Mouse (Mus musculus) small intestine, adult 10 weeks (tissue): ENCODE measurements around the gene Gm11437. TPM values are rescaled to one million over a fixed set of nuclear protein-coding genes. Genes with fewer than 3 reads are reported as not detected.

Source experiments
- polyA plus RNA-seq: library from polyadenylated mRNA; stranded (reverse); fragments of 350-450 nt; fragmentation: Illumina TruSeq; extraction: RNeasy Lipid Tissue Mini Kit (QIAGEN cat#74804); gene quantifications from one replicate; pipeline ENCODE4 v1.2.3, GENCODE M21; 2014; ENCODE audit warnings: low replicate concordance

Gene Gm11437
- 62.0 TPM for polyA plus RNA-seq

GRCm38 (mm10) chr11:84167046-84167526 lies at the start of gene Gm11437:
TSS of gene Gm11437 (minus strand) at chr11:84167476.

GRCm38 (mm10) chr11:84128943-84129798 lies 38.1 kb downstream of the Gm11437 start, which contains the start of the genes Tada2a and Acaca:
TSS of gene Tada2a (minus strand) at chr11:84129600.
TSS of gene Acaca (plus strand) at chr11:84129672.

Other genes starting within 250 kb of the Gm11437 start
- gene Ddx52, start 225.4 kb downstream of the Gm11437 start, polyA plus RNA-seq: 47.5 TPM
- 11.4 TPM for gene Synrg, start 203.0 kb downstream of the Gm11437 start, polyA plus RNA-seq
- 0.48 TPM for gene Dusp14, start 98.2 kb downstream of the Gm11437 start, polyA plus RNA-seq
- gene Tada2a, start 37.9 kb downstream of the Gm11437 start, polyA plus RNA-seq: 6.5 TPM
- 4.3 TPM for gene Acaca, start 37.8 kb downstream of the Gm11437 start, polyA plus RNA-seq